Mouse (Mus musculus): ENCODE data around the gene Mrpl27. TPM values are rescaled to one million over a fixed set of nuclear protein-coding genes. Genes with fewer than 3 reads are reported as not detected.

Mrpl27 gene
- total RNA-seq, 2 experiments from 2014 or later = 57.1 to 62.9 TPM

- no peak for DNase-seq
- intact Hi-C loops (cut with DNase I) = no loop called here
Measured at GRCm38 (mm10) chr11:94704472-94704871, 50.9 kb downstream of the Mrpl27 start, which contains the start of gene Gm11541. Gene Gm11541 (minus strand): TSS chr11:94704499.

Other genes starting within 250 kb of the Mrpl27 start
- 10 to 100 TPM; 27.6 to 28.8 TPM for gene Cacna1g, start 179.6 kb upstream of the Mrpl27 start, total RNA-seq (2021)
- gene Spata20, start 167.6 kb upstream of the Mrpl27 start, total RNA-seq (2021) = 1 to 10 TPM in 1 of 2 experiments, under 1 TPM in 1; 0.54 to 1.1 TPM
- gene Epn3, start 153.8 kb upstream of the Mrpl27 start, total RNA-seq (2021) = 10 to 100 TPM; 19.9 to 24.0 TPM
- gene Mycbpap, start 132.0 kb upstream of the Mrpl27 start, total RNA-seq (2021) = 1 to 10 TPM; 1.4 to 2.1 TPM
- gene Rsad1, start 104.5 kb upstream of the Mrpl27 start, total RNA-seq (2021) = 1 to 10 TPM; 9.4 to 9.6 TPM
- 1 to 10 TPM in 1 of 2 experiments, under 1 TPM in 1; 0.22 to 2.4 TPM for gene Chad, start 88.7 kb upstream of the Mrpl27 start, total RNA-seq (2021)
- 10 to 100 TPM; 31.6 to 35.6 TPM for gene Acsf2, start 51.9 kb upstream of the Mrpl27 start, total RNA-seq (2021)
- gene Lrrc59, start 24.0 kb upstream of the Mrpl27 start, total RNA-seq (2021) = 10 to 100 TPM; 34.7 to 37.3 TPM
- 1 to 10 TPM in 1 of 2 experiments, under 1 TPM in 1; 0.45 to 1.5 TPM for gene Eme1, start 197 bp downstream of the Mrpl27 start, total RNA-seq (2021)
- 10 to 100 TPM; 12.5 to 15.1 TPM for gene Xylt2, start 23.7 kb downstream of the Mrpl27 start, total RNA-seq (2021)
- gene Gm11541, start 50.7 kb downstream of the Mrpl27 start, total RNA-seq (2021) = not detected
- 1 to 10 TPM; 1.2 TPM for gene Cdc34b, start 88.0 kb downstream of the Mrpl27 start, total RNA-seq (2021)
- not detected for gene Tmem92, start 128.9 kb downstream of the Mrpl27 start, total RNA-seq (2021)

All from heart, postnatal 14 days (tissue).